Mouse (Mus musculus): ENCODE measurements around the gene Palld.

GRCm38 (mm10) chr8:61611741-61612140 is 290.7 kb downstream of the Palld start:
- no peak for TF ChIP-seq CTCF (IDR thresholded peaks at IDR 0.05; ENCODE audit: extremely low read depth, insufficient read length, insufficient replicate concordance, low read depth, low read length)
- TF ChIP-seq POLR2A (IDR thresholded peaks at IDR 0.05; ENCODE audit: low read depth, low read length): no peak

All from small intestine, adult 2 months (tissue).